Mouse (Mus musculus) bone marrow, adult 2 months (tissue): Measurements from ENCODE around the gene Ryr1.
A peak's percentile ranks its signal among the peaks of the same experiment; 100 is the strongest.

Experiments used
- CTCF ChIP-seq: fragments of 200-500 bp; IDR thresholded peaks from 2 replicates; pipeline ENCODE4 v1.5.1; 2011; ENCODE audit warnings: low read length, control low read depth; ENCODE audit not compliant: control insufficient read depth, insufficient read depth
- POLR2A ChIP-seq: fragments of 200-500 bp; IDR thresholded peaks from 2 replicates; pipeline ENCODE4 v1.6.1; 2011; ENCODE audit warnings: low read depth, mild to moderate bottlenecking, control low read depth, low read length, borderline replicate concordance; ENCODE audit not compliant: control insufficient read depth

DNA sequence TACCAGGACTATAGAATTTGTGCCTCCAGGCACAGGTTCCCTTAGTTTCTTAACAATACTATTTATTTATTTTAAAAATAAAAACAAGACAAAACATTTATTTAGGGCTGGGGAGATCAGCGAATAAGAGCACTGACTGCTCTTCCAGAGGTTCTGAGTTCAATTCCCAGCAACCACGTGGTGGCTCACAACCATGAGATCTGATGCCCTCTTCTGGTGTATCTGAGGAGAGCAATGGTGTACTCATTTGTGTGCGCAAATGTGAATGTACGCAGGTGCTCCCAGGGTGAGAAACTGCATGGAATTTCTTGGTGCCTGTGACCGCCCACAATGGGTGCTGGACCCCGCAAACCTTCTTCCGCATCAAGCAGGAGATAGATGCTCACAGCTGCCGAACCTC is 152.0 kb downstream of the Ryr1 start:
- TF ChIP-seq POLR2A: no peak
- TF ChIP-seq CTCF: peak; percentile 16; the same call in 1 of the 2 replicates
